Mouse (Mus musculus) liver, embryonic 12.5 days (tissue): ENCODE data around the gene Gm9817. TPM values are rescaled to one million over a fixed set of nuclear protein-coding genes. Genes with fewer than 3 reads are reported as not detected.
"Not testable (repeated sequence)": the region's sequence is repeated elsewhere in the genome, so short reads cannot be mapped to it uniquely, and the experiment has no call there.

Experiments used
- ATAC-seq: fragments of 200-750 bp; cut with Nextera tagmentation; 2 replicates; pipeline ENCODE4 v1.8.0; 2017; ENCODE audit warnings: moderate number of reproducible peaks, mild to moderate bottlenecking, moderate library complexity
- H3K27ac ChIP-seq: fragments of 300-500 bp; sonication (generic); 2 replicates; pipeline ENCODE4 v1.5.1; 2016; ENCODE audit warnings: mild to moderate bottlenecking
- H3K27me3 ChIP-seq: fragments of 300-500 bp; sonication (generic); replicated peaks from 2 replicates; pipeline ENCODE4 v1.6.1; 2016; ENCODE audit warnings: mild to moderate bottlenecking, moderate library complexity
- H3K36me3 ChIP-seq: fragments of 300-500 bp; sonication (generic); 2 replicates; pipeline ENCODE4 v1.6.1; 2016; ENCODE audit warnings: mild to moderate bottlenecking, moderate library complexity
- H3K4me1 ChIP-seq: fragments of 300-500 bp; sonication (generic); 2 replicates; pipeline ENCODE4 v1.6.1; 2016
- H3K4me2 ChIP-seq: fragments of 300-500 bp; sonication (generic); 2 replicates; pipeline ENCODE4 v1.6.1; 2016; ENCODE audit warnings: mild to moderate bottlenecking, moderate library complexity
- H3K4me3 ChIP-seq: fragments of 300-500 bp; sonication (generic); 2 replicates; pipeline ENCODE4 v1.5.1; 2016; ENCODE audit warnings: mild to moderate bottlenecking, moderate library complexity
- H3K9ac ChIP-seq: fragments of 300-500 bp; sonication (generic); 2 replicates; pipeline ENCODE4 v1.6.1; 2016; ENCODE audit warnings: mild to moderate bottlenecking, moderate library complexity
- H3K9me3 ChIP-seq: fragments of 300-500 bp; sonication (generic); replicated peaks from 2 replicates; pipeline ENCODE4 v1.6.1; 2016; ENCODE audit warnings: mild to moderate bottlenecking, moderate library complexity
- WGBS: fragments of 180-500 bp; shearing (Covaris S2); methylation state at CpG from one replicate; pipeline ENCODE4 v1.1.7; 2016; ENCODE audit not compliant: insufficient replicate concordance; 5-methylcytosine and 5-hydroxymethylcytosine counted together
- polyA plus RNA-seq: library from polyadenylated mRNA; unstranded; fragments of >200 nt; fragmentation: Nextera tagmentation; extraction: Ambion mirVana; gene quantifications from 2 replicates; pipeline ENCODE4 v1.2.1, GENCODE M21; 2016

Gm9817 gene
- not detected in 2 replicates for polyA plus RNA-seq

DNA sequence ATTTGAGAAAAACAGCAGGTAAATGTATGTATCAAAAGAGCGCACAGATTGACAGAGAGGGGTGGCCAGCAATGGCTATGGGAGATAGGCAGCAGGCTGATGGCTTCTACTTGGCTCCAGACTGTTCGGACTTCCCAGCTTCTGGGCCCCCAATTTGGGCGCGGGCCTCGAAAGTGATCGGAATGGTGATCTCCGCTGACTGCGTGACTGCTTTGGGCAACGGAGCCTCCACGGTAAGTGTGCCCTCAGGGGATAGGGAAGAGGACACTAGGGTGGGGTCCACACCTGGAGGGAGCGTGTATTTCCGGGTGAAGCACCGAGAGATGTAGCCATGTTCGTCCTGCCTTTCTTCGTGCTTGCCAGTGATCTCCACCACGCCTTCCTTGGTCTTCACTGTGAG, at the start of gene Gm9817:
Gene Gm9817, plus strand, starts transcription at position 301 of the 400 bp plus-strand sequence.
- H3K4me3 ChIP-seq, H3K9ac ChIP-seq, H3K9me3 ChIP-seq, H3K36me3 ChIP-seq, H3K27ac ChIP-seq, ATAC-seq, H3K4me1 ChIP-seq: not testable (repeated sequence)
- H3K4me2 ChIP-seq: peak within 1 kb of the TSS; percentile 18; the same call in 1 of the 2 replicates
- H3K27me3 ChIP-seq: peaks cover 42% of the 10 kb centered on the region
- 42% methylated on average over 16 of the region's 16 CpGs for WGBS

DNA sequence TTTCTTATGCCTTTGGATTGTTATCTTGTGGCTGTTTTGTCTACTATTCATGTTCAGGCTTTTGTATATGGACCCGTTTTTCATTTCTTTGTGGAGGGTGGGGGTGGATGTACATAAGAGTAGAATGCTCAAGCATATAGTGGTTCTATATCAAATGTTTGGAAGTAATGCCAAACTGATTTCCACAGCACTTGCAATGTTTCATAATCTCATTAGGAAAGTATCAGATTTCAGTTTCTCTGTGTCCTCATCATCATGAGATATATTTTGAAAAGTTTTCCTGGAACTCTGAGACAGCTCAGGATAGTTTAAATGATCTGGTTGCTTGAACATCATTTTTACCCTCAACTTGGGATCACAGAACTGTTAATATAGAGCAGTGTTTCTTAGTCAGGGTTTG, 48.7 kb upstream of the Gm9817 start:
- H3K4me3 ChIP-seq: no peak overlapping the region
- peaks cover 19% of the 10 kb centered on the region for H3K4me1 ChIP-seq
- H3K4me2 ChIP-seq: no peak overlapping the region
- H3K27ac ChIP-seq: no peak overlapping the region
- WGBS: 60% methylated on average over 1 of the region's 1 CpGs
- H3K9me3 ChIP-seq: no peaks in the 10 kb centered on the region
- H3K27me3 ChIP-seq: peaks cover 28% of the 10 kb centered on the region
- ATAC-seq: no peak
- H3K9ac ChIP-seq: no peak overlapping the region
- H3K36me3 ChIP-seq: no peaks in the 10 kb centered on the region

DNA sequence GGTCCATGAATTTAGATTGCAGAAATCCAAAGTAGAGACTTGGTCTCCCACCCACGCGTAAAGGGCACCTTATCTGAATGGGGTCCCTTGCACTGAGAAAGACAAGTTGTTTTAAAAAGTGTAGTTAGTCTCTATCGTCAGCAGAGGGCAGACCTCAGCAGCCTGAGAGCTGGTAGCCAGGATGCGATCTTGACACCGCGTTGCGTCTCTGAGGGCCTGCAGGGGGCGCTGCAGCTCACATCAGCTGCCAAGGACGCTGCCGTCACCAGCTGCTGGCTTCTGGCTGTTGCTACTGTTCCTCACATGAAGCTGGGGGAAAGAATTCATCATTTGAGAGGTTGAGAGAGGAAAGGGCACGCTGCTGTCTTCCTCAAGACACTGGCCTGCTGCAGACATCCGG, 47.7 kb upstream of the Gm9817 start:
- peaks cover 28% of the 10 kb centered on the region for H3K27me3 ChIP-seq
- ATAC-seq: peak; percentile 30; the same call in 1 of the 2 replicates
- H3K4me3 ChIP-seq: no peak overlapping the region
- no peak overlapping the region for H3K9ac ChIP-seq
- no peak overlapping the region for H3K27ac ChIP-seq
- H3K9me3 ChIP-seq: no peaks in the 10 kb centered on the region
- H3K4me2 ChIP-seq: peak overlapping the region; percentile 34
- peaks cover 19% of the 10 kb centered on the region for H3K4me1 ChIP-seq
- H3K36me3 ChIP-seq: no peaks in the 10 kb centered on the region
- 10% methylated on average over 12 of the region's 12 CpGs for WGBS

DNA sequence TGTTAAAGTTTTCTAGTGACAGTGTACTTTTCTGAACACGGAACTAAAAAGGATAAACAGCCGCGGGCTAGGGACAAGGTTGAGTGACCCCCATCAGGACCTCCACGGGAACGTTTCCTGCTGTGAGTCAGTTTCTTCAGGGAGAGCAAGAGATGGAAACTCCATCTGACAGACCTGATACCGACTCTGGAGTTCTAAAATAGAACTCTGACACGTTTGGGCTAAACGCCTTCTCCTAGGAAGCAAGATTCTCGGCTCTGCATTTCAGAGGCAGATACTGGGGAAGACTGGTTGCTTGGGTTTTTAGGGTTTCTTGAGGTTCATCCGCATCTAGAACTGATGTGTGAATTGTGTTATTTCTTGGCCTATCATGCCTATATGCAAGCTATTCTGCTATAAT, 47.2 kb upstream of the Gm9817 start:
- H3K27ac ChIP-seq: no peak overlapping the region
- no peak overlapping the region for H3K4me3 ChIP-seq
- H3K4me2 ChIP-seq: peak overlapping the region; percentile 34
- no peaks in the 10 kb centered on the region for H3K9me3 ChIP-seq
- peaks cover 28% of the 10 kb centered on the region for H3K27me3 ChIP-seq
- ATAC-seq: no peak
- H3K36me3 ChIP-seq: no peaks in the 10 kb centered on the region
- 31% methylated on average over 10 of the region's 10 CpGs for WGBS
- H3K4me1 ChIP-seq: peaks cover 19% of the 10 kb centered on the region
- no peak overlapping the region for H3K9ac ChIP-seq

DNA sequence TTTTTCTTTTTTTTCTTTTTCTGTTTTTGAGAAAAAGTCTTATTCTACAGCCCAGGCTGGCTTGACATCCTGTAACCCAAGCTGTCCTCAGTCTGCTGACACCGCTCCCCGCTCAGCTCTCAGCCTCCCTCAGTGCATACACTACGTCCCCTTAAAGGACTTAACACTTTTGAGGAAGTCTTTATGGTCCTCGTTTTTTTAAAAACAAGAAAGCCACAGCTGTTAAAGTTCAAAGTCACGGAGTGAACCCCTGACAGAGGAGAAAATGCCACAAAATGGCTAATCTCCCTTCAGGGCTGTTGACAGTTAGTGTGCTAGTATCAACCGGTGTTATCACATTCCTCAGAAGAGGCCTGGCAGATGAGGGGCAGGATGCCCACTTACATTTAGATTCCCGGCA, 46.7 kb upstream of the Gm9817 start:
- peaks cover 19% of the 10 kb centered on the region for H3K4me1 ChIP-seq
- 18% methylated on average over 7 of the region's 7 CpGs for WGBS
- no peak overlapping the region for H3K9ac ChIP-seq
- 0 out of 2 replicates have a peak, but pooled peaks have one; percentile 27 for ATAC-seq
- no peaks in the 10 kb centered on the region for H3K36me3 ChIP-seq
- H3K4me3 ChIP-seq: no peak overlapping the region
- H3K4me2 ChIP-seq: 0 out of 2 replicates have a peak overlapping the region, but pooled peaks have one; percentile 34
- no peaks in the 10 kb centered on the region for H3K9me3 ChIP-seq
- H3K27me3 ChIP-seq: peaks cover 28% of the 10 kb centered on the region
- H3K27ac ChIP-seq: no peak overlapping the region

DNA sequence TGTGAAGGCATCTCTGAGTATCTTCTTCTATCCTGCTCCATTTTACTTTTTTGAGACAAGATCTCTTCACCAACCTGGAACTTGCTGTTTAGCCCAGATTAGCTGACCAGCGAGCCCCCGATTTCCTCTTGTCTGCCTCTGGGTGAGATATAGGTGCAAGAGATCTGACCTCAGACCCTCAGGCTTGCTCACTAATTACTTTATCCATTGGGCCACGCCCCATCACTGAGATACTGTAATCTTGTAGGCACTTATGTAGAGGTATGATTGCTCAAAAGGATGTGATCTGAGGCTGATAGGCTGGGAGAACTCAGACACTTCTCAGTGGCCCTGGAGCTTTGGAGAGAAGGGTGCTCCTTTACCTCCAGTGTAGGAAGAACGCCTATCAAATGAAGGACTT, 46.0 kb upstream of the Gm9817 start:
- 27% methylated on average over 4 of the region's 4 CpGs for WGBS
- Histone ChIP-seq H3K9ac (no peak overlapping the region), H3K27ac (no peak overlapping the region), H3K4me2 (no peak overlapping the region), H3K27me3 (peaks cover 28% of the 10 kb centered on the region), H3K4me1 (peaks cover 19% of the 10 kb centered on the region), H3K9me3 (no peaks in the 10 kb centered on the region), H3K4me3 (no peak overlapping the region), H3K36me3 (no peaks in the 10 kb centered on the region)
- ATAC-seq: no peak

DNA sequence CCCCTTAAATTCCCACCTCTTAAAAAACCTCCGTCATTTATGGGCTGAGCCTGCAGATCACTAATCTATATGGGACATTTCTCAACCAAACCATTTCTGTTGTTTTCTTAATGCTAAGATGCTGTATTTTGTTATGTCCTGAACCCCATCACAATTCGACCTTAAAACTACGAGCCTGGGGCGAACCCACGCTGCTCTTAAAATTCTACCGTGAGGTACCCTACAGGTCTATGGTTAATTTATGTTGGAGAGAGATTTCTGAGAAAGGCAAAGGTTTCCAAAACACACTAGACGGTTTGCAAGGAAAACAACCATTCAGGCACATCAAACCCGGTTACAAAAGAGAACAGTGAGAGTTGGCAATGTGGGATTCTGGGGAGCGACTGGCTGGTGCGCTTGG, 45.1 kb upstream of the Gm9817 start:
- no peak overlapping the region for H3K4me2 ChIP-seq

DNA sequence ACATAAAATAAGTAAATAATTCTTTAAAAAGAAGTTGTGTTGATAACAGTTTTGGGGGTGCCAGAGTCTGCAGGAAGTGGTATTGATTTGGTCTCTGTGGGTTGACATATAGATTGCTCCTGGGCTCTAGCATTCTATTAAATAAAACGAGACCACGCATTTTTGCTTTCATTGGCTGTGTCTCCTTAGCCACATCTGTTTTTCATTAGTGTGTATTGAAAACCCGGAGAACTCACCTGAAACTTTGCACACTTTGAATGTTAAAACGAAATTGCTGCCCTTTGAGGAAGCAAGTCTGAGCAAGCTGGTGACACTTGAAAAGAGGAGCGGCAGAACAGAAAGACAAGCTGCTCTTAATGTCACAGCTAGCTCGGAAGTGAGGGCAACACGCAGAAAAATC, 43.7 kb upstream of the Gm9817 start:
- H3K27me3 ChIP-seq: peaks cover 28% of the 10 kb centered on the region
- H3K4me1 ChIP-seq: peaks cover 19% of the 10 kb centered on the region
- no peak overlapping the region for H3K9ac ChIP-seq
- 73% methylated on average over 7 of the region's 7 CpGs for WGBS
- ATAC-seq: no peak
- no peaks in the 10 kb centered on the region for H3K36me3 ChIP-seq
- no peak overlapping the region for H3K27ac ChIP-seq
- H3K4me2 ChIP-seq: no peak overlapping the region
- H3K4me3 ChIP-seq: no peak overlapping the region
- no peaks in the 10 kb centered on the region for H3K9me3 ChIP-seq

More for the DNA sequence above, 45.1 kb upstream of the Gm9817 start:
- 86% methylated on average over 10 of the region's 10 CpGs for WGBS
- no peak overlapping the region for H3K9ac ChIP-seq
- peaks cover 28% of the 10 kb centered on the region for H3K27me3 ChIP-seq
- no peak overlapping the region for H3K27ac ChIP-seq
- H3K4me3 ChIP-seq: no peak overlapping the region
- no peak for ATAC-seq
- H3K4me1 ChIP-seq: peaks cover 19% of the 10 kb centered on the region
- no peaks in the 10 kb centered on the region for H3K9me3 ChIP-seq
- H3K36me3 ChIP-seq: no peaks in the 10 kb centered on the region

DNA sequence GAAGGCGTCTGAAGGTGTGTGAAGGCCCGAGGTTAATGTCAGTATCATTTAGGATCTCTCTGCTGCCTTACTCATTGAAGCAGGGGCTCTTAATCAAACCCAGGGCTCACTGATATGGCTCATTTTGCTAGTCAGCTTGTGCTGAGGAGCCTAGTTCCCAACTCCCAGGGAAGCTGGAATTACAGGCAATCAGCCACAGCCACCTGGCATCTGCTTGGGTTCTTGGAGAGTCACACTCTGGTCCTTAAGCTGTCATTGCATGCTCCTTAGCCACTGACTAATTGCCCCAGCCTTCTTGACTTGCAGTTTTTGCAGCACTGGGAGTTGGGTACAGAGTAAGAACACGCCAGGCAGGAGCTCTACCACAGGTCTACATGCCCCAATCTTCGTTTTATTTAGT, 42.1 kb upstream of the Gm9817 start:
- no peak for ATAC-seq
- no peak overlapping the region for H3K4me2 ChIP-seq
- H3K4me1 ChIP-seq: peaks cover 13% of the 10 kb centered on the region
- peaks cover 28% of the 10 kb centered on the region for H3K27me3 ChIP-seq
- H3K36me3 ChIP-seq: no peaks in the 10 kb centered on the region
- H3K27ac ChIP-seq: no peak overlapping the region
- H3K4me3 ChIP-seq: no peak overlapping the region
- H3K9me3 ChIP-seq: no peaks in the 10 kb centered on the region
- 72% methylated on average over 4 of the region's 4 CpGs for WGBS
- H3K9ac ChIP-seq: no peak overlapping the region

DNA sequence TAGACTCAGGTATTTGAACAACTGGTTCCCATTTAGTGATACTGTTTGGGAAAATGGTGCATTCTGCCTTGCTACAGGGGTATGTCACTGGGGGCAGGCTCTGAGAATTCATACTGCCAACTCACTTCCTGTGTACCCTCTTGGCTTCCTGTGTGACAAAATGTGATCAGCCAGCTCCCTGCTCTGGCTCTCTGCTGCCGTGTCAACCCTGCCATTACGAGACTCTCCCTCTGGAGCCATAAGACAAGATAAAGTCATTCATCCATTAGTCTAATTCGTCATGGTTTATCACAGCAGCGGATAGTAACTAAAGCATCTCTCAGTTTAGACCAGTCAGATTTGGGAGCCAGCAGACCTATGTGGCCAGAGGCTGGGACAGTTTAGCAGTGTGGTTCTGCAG, 38.3 kb upstream of the Gm9817 start:
- Histone ChIP-seq H3K27ac (no peak overlapping the region), H3K4me2 (no peak overlapping the region), H3K4me3 (no peak overlapping the region), H3K27me3 (peaks cover 3% of the 10 kb centered on the region; the same call in 1 of the 2 replicates), H3K4me1 (no peaks in the 10 kb centered on the region), H3K9ac (no peak overlapping the region), H3K36me3 (no peaks in the 10 kb centered on the region), H3K9me3 (no peaks in the 10 kb centered on the region)
- 39% methylated on average over 4 of the region's 4 CpGs for WGBS
- no peak for ATAC-seq

DNA sequence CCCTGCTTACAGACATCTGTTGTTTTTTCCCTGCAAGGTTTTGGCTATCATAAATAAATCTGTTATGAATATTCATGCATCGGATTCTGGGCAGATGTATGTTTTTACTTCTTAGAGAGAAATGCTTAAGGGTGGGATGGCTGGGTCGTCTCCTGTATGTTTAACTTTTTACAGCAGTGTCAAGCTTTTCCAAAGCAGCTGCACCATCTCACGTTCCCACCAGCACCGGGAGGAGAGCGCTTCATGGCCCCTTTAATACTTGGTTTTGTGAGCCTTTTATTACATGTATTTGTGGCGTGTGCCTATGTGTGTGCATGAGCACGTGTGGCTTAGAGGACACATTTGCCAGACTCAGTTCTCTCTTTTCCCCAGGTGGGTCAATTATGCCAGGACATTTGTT, 37.8 kb upstream of the Gm9817 start:
- Histone ChIP-seq H3K27me3 (no peaks in the 10 kb centered on the region; the same call in 1 of the 2 replicates), H3K4me1 (no peaks in the 10 kb centered on the region)
- no peak for ATAC-seq

DNA sequence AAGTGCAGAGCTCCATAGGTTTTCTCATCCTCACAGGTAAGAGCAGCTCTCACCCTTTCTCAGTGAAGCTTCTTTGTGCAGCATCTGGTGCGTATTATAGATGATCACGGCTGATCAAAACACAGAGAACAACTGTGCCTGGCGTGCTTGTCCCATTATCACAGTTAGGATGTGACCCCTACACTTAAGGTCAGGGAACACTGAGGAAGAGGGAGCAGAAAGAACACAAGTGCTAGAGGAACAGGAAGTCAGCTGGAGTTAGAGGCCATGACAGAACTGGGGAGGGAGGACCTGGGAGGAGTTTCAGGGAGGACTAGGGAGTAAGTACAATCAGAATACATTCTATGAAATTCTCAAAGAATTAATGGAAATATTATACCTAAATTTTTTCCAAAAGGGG, 35.0 kb upstream of the Gm9817 start:
- ATAC-seq: no peak
- Histone ChIP-seq H3K27me3 (peaks cover 4% of the 10 kb centered on the region; the same call in 1 of the 2 replicates), H3K9me3 (0 out of 2 replicates have a peak, but pooled peaks cover 1% of the 10 kb centered on the region), H3K4me2 (no peak overlapping the region), H3K9ac (no peak overlapping the region), H3K27ac (no peak overlapping the region), H3K4me3 (no peak overlapping the region), H3K36me3 (no peaks in the 10 kb centered on the region), H3K4me1 (no peaks in the 10 kb centered on the region)
- 78% methylated on average over 3 of the region's 3 CpGs for WGBS

More for the DNA sequence above, 37.8 kb upstream of the Gm9817 start:
- no peaks in the 10 kb centered on the region for H3K36me3 ChIP-seq
- H3K27ac ChIP-seq: no peak overlapping the region
- WGBS: 75% methylated on average over 7 of the region's 7 CpGs
- H3K4me3 ChIP-seq: no peak overlapping the region
- H3K9me3 ChIP-seq: no peaks in the 10 kb centered on the region
- no peak overlapping the region for H3K9ac ChIP-seq
- no peak overlapping the region for H3K4me2 ChIP-seq
